Mouse (Mus musculus): ENCODE measurements around the gene Lrrc58. TPM values are rescaled to one million over a fixed set of nuclear protein-coding genes. Genes with fewer than 3 reads are reported as not detected.

Gene Lrrc58
- total and polyA plus RNA-seq, 2 experiments, result 9.9 to 29.2 TPM

GRCm38 (mm10) chr16:37879750-37880419 lies 11.7 kb downstream of the Lrrc58 start:
- no peaks in the 10 kb centered on the region for H3K27me3 ChIP-seq (ENCODE audit: control insufficient read depth, insufficient read depth, low read length)
- H3K4me3 ChIP-seq (ENCODE audit: insufficient read depth, low read depth, low read length), result no peak overlapping the region
- H3K79me2 ChIP-seq (ENCODE audit: control insufficient read depth, insufficient read depth, low read length), result peaks cover 14% of the 10 kb centered on the region; the same call in 1 of the 2 replicates
- WGBS, result 82% methylated on average over 4 of the region's 4 CpGs
- peaks cover 58% of the 10 kb centered on the region for H3K36me3 ChIP-seq (ENCODE audit: control insufficient read depth, insufficient read depth, low read length)
- H3K27ac ChIP-seq (replicated peaks; ENCODE audit: insufficient read depth, low read depth, low read length), result no peak overlapping the region
- no peak for DNase-seq (ENCODE audit: extremely low read depth, low read depth, low spot score)
- peaks cover 8% of the 10 kb centered on the region for H3K4me1 ChIP-seq (ENCODE audit: control insufficient read depth, insufficient read depth, low read length)
- no peak overlapping the region for H3K9ac ChIP-seq (ENCODE audit: low read depth, low read length)
- TF ChIP-seq CTCF (IDR thresholded peaks at IDR 0.05; ENCODE audit: low read depth, low read length) (no peak), POLR2A (IDR thresholded peaks at IDR 0.05; ENCODE audit: extremely low read depth, insufficient read depth, low read length) (no peak)

GRCm38 (mm10) chr16:37881168-37881567 lies 13.0 kb downstream of the Lrrc58 start:
- peaks cover 12% of the 10 kb centered on the region; the same call in 1 of the 2 replicates for H3K79me2 ChIP-seq (ENCODE audit: control insufficient read depth, insufficient read depth, low read length)
- 78% methylated on average over 2 of the region's 2 CpGs for WGBS
- no peak for DNase-seq (ENCODE audit: extremely low read depth, low read depth, low spot score)
- peaks cover 5% of the 10 kb centered on the region; the same call in 1 of the 2 replicates for H3K4me1 ChIP-seq (ENCODE audit: control insufficient read depth, insufficient read depth, low read length)
- H3K27ac ChIP-seq (replicated peaks; ENCODE audit: insufficient read depth, low read depth, low read length), result no peak overlapping the region
- TF ChIP-seq CTCF (IDR thresholded peaks at IDR 0.05; ENCODE audit: low read depth, low read length), result no peak
- TF ChIP-seq POLR2A (IDR thresholded peaks at IDR 0.05; ENCODE audit: extremely low read depth, insufficient read depth, low read length), result no peak
- H3K4me3 ChIP-seq (ENCODE audit: insufficient read depth, low read depth, low read length), result no peak overlapping the region
- H3K9ac ChIP-seq (ENCODE audit: low read depth, low read length), result no peak overlapping the region
- peaks cover 60% of the 10 kb centered on the region for H3K36me3 ChIP-seq (ENCODE audit: control insufficient read depth, insufficient read depth, low read length)
- H3K27me3 ChIP-seq (ENCODE audit: control insufficient read depth, insufficient read depth, low read length), result no peaks in the 10 kb centered on the region

GRCm38 (mm10) chr16:37888986-37889385 lies 20.8 kb downstream of the Lrrc58 start:
- Histone ChIP-seq H3K27me3 (ENCODE audit: control insufficient read depth, insufficient read depth, low read length) (no peaks in the 10 kb centered on the region), H3K79me2 (ENCODE audit: control insufficient read depth, insufficient read depth, low read length) (no peaks in the 10 kb centered on the region), H3K4me1 (ENCODE audit: control insufficient read depth, insufficient read depth, low read length) (no peaks in the 10 kb centered on the region), H3K36me3 (ENCODE audit: control insufficient read depth, insufficient read depth, low read length) (peaks cover 6% of the 10 kb centered on the region; the same call in 1 of the 2 replicates), H3K9ac (ENCODE audit: low read depth, low read length) (no peak overlapping the region), H3K27ac (replicated peaks; ENCODE audit: insufficient read depth, low read depth, low read length) (no peak overlapping the region), H3K4me3 (ENCODE audit: insufficient read depth, low read depth, low read length) (no peak overlapping the region)
- no peak for DNase-seq (ENCODE audit: extremely low read depth, low read depth, low spot score)
- TF ChIP-seq CTCF (IDR thresholded peaks at IDR 0.05; ENCODE audit: low read depth, low read length), result no peak
- TF ChIP-seq POLR2A (IDR thresholded peaks at IDR 0.05; ENCODE audit: extremely low read depth, insufficient read depth, low read length), result no peak
- 69% methylated on average over 3 of the region's 3 CpGs for WGBS

GRCm38 (mm10) chr16:37892667-37893066 lies 24.5 kb downstream of the Lrrc58 start:
- DNase-seq (ENCODE audit: extremely low read depth, low read depth, low spot score), result no peak
- H3K27me3 ChIP-seq (ENCODE audit: control insufficient read depth, insufficient read depth, low read length), result no peaks in the 10 kb centered on the region
- no peak overlapping the region for H3K27ac ChIP-seq (replicated peaks; ENCODE audit: insufficient read depth, low read depth, low read length)
- no peaks in the 10 kb centered on the region for H3K79me2 ChIP-seq (ENCODE audit: control insufficient read depth, insufficient read depth, low read length)
- H3K9ac ChIP-seq (ENCODE audit: low read depth, low read length), result no peak overlapping the region
- TF ChIP-seq CTCF (IDR thresholded peaks at IDR 0.05; ENCODE audit: low read depth, low read length), result no peak
- TF ChIP-seq POLR2A (IDR thresholded peaks at IDR 0.05; ENCODE audit: extremely low read depth, insufficient read depth, low read length), result no peak
- no peak overlapping the region for H3K4me3 ChIP-seq (ENCODE audit: insufficient read depth, low read depth, low read length)
- no peaks in the 10 kb centered on the region for H3K36me3 ChIP-seq (ENCODE audit: control insufficient read depth, insufficient read depth, low read length)
- no peaks in the 10 kb centered on the region for H3K4me1 ChIP-seq (ENCODE audit: control insufficient read depth, insufficient read depth, low read length)
- WGBS, result 95% methylated on average over 2 of the region's 2 CpGs

GRCm38 (mm10) chr16:37893381-37893780 lies 25.2 kb downstream of the Lrrc58 start:
- WGBS, result 71% methylated on average over 6 of the region's 6 CpGs
- no peaks in the 10 kb centered on the region for H3K79me2 ChIP-seq (ENCODE audit: control insufficient read depth, insufficient read depth, low read length)
- H3K4me3 ChIP-seq (ENCODE audit: insufficient read depth, low read depth, low read length), result no peak overlapping the region
- no peaks in the 10 kb centered on the region for H3K27me3 ChIP-seq (ENCODE audit: control insufficient read depth, insufficient read depth, low read length)
- no peak overlapping the region for H3K9ac ChIP-seq (ENCODE audit: low read depth, low read length)
- TF ChIP-seq POLR2A (IDR thresholded peaks at IDR 0.05; ENCODE audit: extremely low read depth, insufficient read depth, low read length) (no peak), CTCF (IDR thresholded peaks at IDR 0.05; ENCODE audit: low read depth, low read length) (no peak)
- no peaks in the 10 kb centered on the region for H3K4me1 ChIP-seq (ENCODE audit: control insufficient read depth, insufficient read depth, low read length)
- H3K36me3 ChIP-seq (ENCODE audit: control insufficient read depth, insufficient read depth, low read length), result no peaks in the 10 kb centered on the region
- no peak overlapping the region for H3K27ac ChIP-seq (replicated peaks; ENCODE audit: insufficient read depth, low read depth, low read length)
- DNase-seq (ENCODE audit: extremely low read depth, low read depth, low spot score), result no peak

GRCm38 (mm10) chr16:37893942-37894341 lies 25.8 kb downstream of the Lrrc58 start:
- H3K27me3 ChIP-seq (ENCODE audit: control insufficient read depth, insufficient read depth, low read length), result no peaks in the 10 kb centered on the region
- WGBS, result 60% methylated on average over 2 of the region's 2 CpGs
- TF ChIP-seq POLR2A (IDR thresholded peaks at IDR 0.05; ENCODE audit: extremely low read depth, insufficient read depth, low read length) (no peak), CTCF (IDR thresholded peaks at IDR 0.05; ENCODE audit: low read depth, low read length) (no peak)
- no peak overlapping the region for H3K4me3 ChIP-seq (ENCODE audit: insufficient read depth, low read depth, low read length)
- H3K9ac ChIP-seq (ENCODE audit: low read depth, low read length), result no peak overlapping the region
- no peak overlapping the region for H3K27ac ChIP-seq (replicated peaks; ENCODE audit: insufficient read depth, low read depth, low read length)
- no peaks in the 10 kb centered on the region for H3K36me3 ChIP-seq (ENCODE audit: control insufficient read depth, insufficient read depth, low read length)
- H3K79me2 ChIP-seq (ENCODE audit: control insufficient read depth, insufficient read depth, low read length), result no peaks in the 10 kb centered on the region
- peak; percentile 38 for DNase-seq (ENCODE audit: extremely low read depth, low read depth, low spot score)
- no peaks in the 10 kb centered on the region for H3K4me1 ChIP-seq (ENCODE audit: control insufficient read depth, insufficient read depth, low read length)
